Mouse (Mus musculus) layer of hippocampus, adult 9-10 months (tissue): ENCODE results near the gene Psmc3.
A peak's percentile ranks its signal among the peaks of the same experiment; 100 is the strongest.

Experiments
- DNase-seq: peaks from one replicate; pipeline ENCODE4 v3.0.0; 2022; ENCODE audit warnings: low spot score

Psmc3 gene

GRCm38 (mm10) chr2:91053181-91053933, 452 bp upstream of the Psmc3 start:
- no peak for DNase-seq

- DNase-seq, result no peak
These were observed 4.6 kb downstream of the Psmc3 start for GRCm38 (mm10) chr2:91058435-91058834.

GRCm38 (mm10) chr2:91059376-91059775, 5.6 kb downstream of the Psmc3 start:
- DNase-seq, result no peak

- DNase-seq, result peak; percentile 64
These were observed 6.9 kb downstream of the Psmc3 start for GRCm38 (mm10) chr2:91060544-91061355.

GRCm38 (mm10) chr2:91061849-91062481, 8.2 kb downstream of the Psmc3 start:
- DNase-seq, result no peak

- DNase-seq, result no peak
These were observed 9.2 kb downstream of the Psmc3 start for GRCm38 (mm10) chr2:91062779-91063606.

GRCm38 (mm10) chr2:91064211-91064610, 10.4 kb downstream of the Psmc3 start:
- no peak for DNase-seq

- no peak for DNase-seq
These were observed 11.7 kb downstream of the Psmc3 start for GRCm38 (mm10) chr2:91065544-91065943.

GRCm38 (mm10) chr2:91066455-91066854, 12.6 kb downstream of the Psmc3 start:
- DNase-seq, result no peak

GRCm38 (mm10) chr2:91068162-91068871, 14.5 kb downstream of the Psmc3 start:
- no peak for DNase-seq

- DNase-seq, result no peak
These were observed 15.0 kb downstream of the Psmc3 start for GRCm38 (mm10) chr2:91068872-91069165.

- DNase-seq, result no peak
These were observed 15.6 kb downstream of the Psmc3 start for GRCm38 (mm10) chr2:91069306-91070000.

GRCm38 (mm10) chr2:91070076-91070800, 16.4 kb downstream of the Psmc3 start, which contains the start of gene Slc39a13:
TSS of gene Slc39a13 (minus strand) at chr2:91070417.
- peak; percentile 95 for DNase-seq

- no peak for DNase-seq
These were observed 17.2 kb downstream of the Psmc3 start for GRCm38 (mm10) chr2:91071059-91071458.

GRCm38 (mm10) chr2:91072092-91072491, 18.3 kb downstream of the Psmc3 start:
- DNase-seq, result no peak

- DNase-seq, result no peak
These were observed 24.1 kb downstream of the Psmc3 start for GRCm38 (mm10) chr2:91077957-91078313.

GRCm38 (mm10) chr2:91078314-91079025, 24.7 kb downstream of the Psmc3 start:
- DNase-seq, result no peak

GRCm38 (mm10) chr2:91079026-91079384, 25.2 kb downstream of the Psmc3 start:
- no peak for DNase-seq

- no peak for DNase-seq
These were observed 27.1 kb downstream of the Psmc3 start for GRCm38 (mm10) chr2:91080784-91081513.
